Mouse (Mus musculus) forebrain, embryonic 14.5 days (tissue): ENCODE data around the gene Tanc2. TPM values are rescaled to one million over a fixed set of nuclear protein-coding genes. Genes with fewer than 3 reads are reported as not detected.

ENCODE experiments used
- ATAC-seq: fragments of 200-750 bp; cut with Nextera tagmentation; 2 replicates; pipeline ENCODE4 v1.8.0; 2017; ENCODE audit warnings: mild to moderate bottlenecking, moderate library complexity
- DNase-seq: peaks from one replicate; pipeline ENCODE4 v3.0.0-alpha.2; 2015; ENCODE audit warnings: low spot score
- H3K27ac ChIP-seq: fragments of 300-500 bp; sonication (generic); 2 replicates; pipeline ENCODE4 v1.5.1; 2014; ENCODE audit warnings: low read depth, mild to moderate bottlenecking, control low read depth, low read length, moderate library complexity
- H3K27me3 ChIP-seq: fragments of 300-500 bp; sonication (generic); replicated peaks from 2 replicates; pipeline ENCODE4 v1.6.1; 2014; ENCODE audit warnings: low read length, control low read depth, mixed read lengths; ENCODE audit not compliant: control insufficient read depth, insufficient read depth
- H3K36me3 ChIP-seq: fragments of 300-500 bp; sonication (generic); 2 replicates; pipeline ENCODE4 v1.6.1; 2014; ENCODE audit warnings: low read length, control low read depth; ENCODE audit not compliant: control insufficient read depth, insufficient read depth
- H3K4me1 ChIP-seq: fragments of 300-500 bp; sonication (generic); 2 replicates; pipeline ENCODE4 v1.6.1; 2014; ENCODE audit warnings: antibody characterized with exemption, low read length, control low read depth; ENCODE audit not compliant: control insufficient read depth, insufficient read depth
- H3K4me2 ChIP-seq: fragments of 300-500 bp; sonication (generic); 2 replicates; pipeline ENCODE4 v1.6.1; 2014; ENCODE audit warnings: mild to moderate bottlenecking, control low read depth, low read length
- H3K4me3 ChIP-seq: fragments of 300-500 bp; sonication (generic); 2 replicates; pipeline ENCODE4 v1.5.1; 2014; ENCODE audit warnings: low read depth, low read length, control low read depth
- H3K9ac ChIP-seq: fragments of 300-500 bp; sonication (generic); 2 replicates; pipeline ENCODE4 v1.6.1; 2014; ENCODE audit warnings: mild to moderate bottlenecking, low read length, control low read depth, moderate library complexity
- H3K9me3 ChIP-seq: fragments of 300-500 bp; sonication (generic); replicated peaks from 2 replicates; pipeline ENCODE4 v1.6.1; 2016; ENCODE audit warnings: low read length, control low read depth, mixed read lengths; ENCODE audit not compliant: control insufficient read depth
- WGBS: fragments of 180-500 bp; shearing (Covaris S2); extraction: QIAGEN DNeasy Blood & Tissue Kit; methylation state at CpG from one replicate; pipeline ENCODE4 v1.1.7; 2014; 5-methylcytosine and 5-hydroxymethylcytosine counted together
- polyA plus RNA-seq: library from polyadenylated mRNA; unstranded; fragments of >200 nt; fragmentation: Nextera tagmentation; extraction: Ambion mirVana; gene quantifications from 2 replicates; pipeline ENCODE4 v1.2.1, GENCODE M21; 2014

Gene Tanc2
- polyA plus RNA-seq, 1 experiment from 2014 or later: 20.8 TPM

GRCm38 (mm10) chr11:105589231-105589876, 432 bp upstream of the Tanc2 start:
- Histone ChIP-seq H3K9ac (peak overlapping the region; percentile 95), H3K27ac (peak overlapping the region; percentile 97), H3K4me3 (peak overlapping the region; percentile 92), H3K4me1 (no peaks in the 10 kb centered on the region), H3K27me3 (no peaks in the 10 kb centered on the region), H3K4me2 (peak overlapping the region; percentile 70), H3K36me3 (no peaks in the 10 kb centered on the region), H3K9me3 (no peaks in the 10 kb centered on the region)
- DNase-seq (peak; percentile 95), ATAC-seq (peak; percentile 90)
- under 1% methylated on average over 48 of the region's 70 CpGs for WGBS

DNA sequence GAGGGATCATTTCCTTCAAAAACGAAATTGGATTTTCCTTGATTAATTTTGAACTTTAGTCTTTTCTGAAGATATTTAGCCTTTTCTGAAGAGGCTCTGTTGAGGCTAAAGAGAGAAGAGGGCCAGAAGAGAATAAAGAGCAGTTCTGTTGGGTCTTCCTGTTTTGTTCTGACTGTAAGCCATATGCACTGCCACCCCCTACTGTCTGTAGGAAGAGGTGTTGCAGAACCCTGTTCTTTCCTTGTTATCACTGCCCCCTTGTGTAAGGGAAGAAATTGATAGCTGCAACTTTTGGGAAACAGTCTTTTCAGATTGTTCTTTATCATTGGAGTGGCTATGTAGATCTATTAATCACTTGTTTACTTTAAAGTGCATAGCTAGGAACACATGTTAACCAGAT, 2.1 kb downstream of the Tanc2 start:
- ATAC-seq (0 out of 2 replicates have a peak, but pooled peaks have one; percentile 33), DNase-seq (peak; percentile 91)
- H3K4me1 ChIP-seq: no peaks in the 10 kb centered on the region
- H3K9ac ChIP-seq: no peak overlapping the region; the same call in 1 of the 2 replicates
- WGBS: 34% methylated on average over 1 of the region's 1 CpGs
- H3K27me3 ChIP-seq: no peaks in the 10 kb centered on the region
- peak overlapping the region; percentile 70 for H3K4me2 ChIP-seq
- peak overlapping the region; percentile 92; the same call in 1 of the 2 replicates for H3K4me3 ChIP-seq
- no peaks in the 10 kb centered on the region for H3K36me3 ChIP-seq
- H3K27ac ChIP-seq: no peak overlapping the region
- no peaks in the 10 kb centered on the region for H3K9me3 ChIP-seq

DNA sequence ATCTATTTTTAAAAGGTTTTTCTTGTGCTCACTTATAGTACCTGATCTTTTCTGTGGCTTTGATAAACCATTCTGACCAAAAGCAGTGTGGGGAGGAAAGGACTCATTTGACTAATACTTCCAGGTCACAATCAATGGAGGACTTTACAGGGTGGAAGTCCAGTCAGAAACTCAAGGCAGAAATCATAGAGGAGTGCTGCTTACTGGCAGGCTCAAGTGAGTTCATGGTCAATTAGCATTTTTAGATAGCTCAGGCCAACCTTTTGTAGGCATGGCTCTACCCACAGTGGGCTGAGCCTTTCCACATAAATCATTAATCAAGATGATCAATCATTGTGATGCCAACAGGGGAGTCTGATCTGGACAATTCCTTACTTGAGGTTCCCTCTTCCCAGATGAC, 12.4 kb downstream of the Tanc2 start:
- ATAC-seq (no peak), DNase-seq (no peak)
- no peaks in the 10 kb centered on the region for H3K9me3 ChIP-seq
- no peak overlapping the region for H3K4me2 ChIP-seq
- H3K27ac ChIP-seq: no peak overlapping the region
- no peaks in the 10 kb centered on the region for H3K4me1 ChIP-seq
- no peaks in the 10 kb centered on the region for H3K36me3 ChIP-seq
- no peaks in the 10 kb centered on the region for H3K27me3 ChIP-seq
- no peak overlapping the region for H3K4me3 ChIP-seq
- no peak overlapping the region for H3K9ac ChIP-seq

- ATAC-seq: no peak
- Histone ChIP-seq H3K27ac (no peak overlapping the region), H3K27me3 (no peaks in the 10 kb centered on the region), H3K4me1 (no peaks in the 10 kb centered on the region), H3K4me3 (no peak overlapping the region), H3K4me2 (no peak overlapping the region), H3K9me3 (no peaks in the 10 kb centered on the region), H3K9ac (no peak overlapping the region), H3K36me3 (no peaks in the 10 kb centered on the region)
- WGBS: 98% methylated on average over 1 of the region's 1 CpGs
- no peak for DNase-seq
Observed at GRCm38 (mm10) chr11:105626201-105626600, 36.4 kb downstream of the Tanc2 start.

GRCm38 (mm10) chr11:105643995-105644394, 54.2 kb downstream of the Tanc2 start:
- H3K27me3 ChIP-seq: no peaks in the 10 kb centered on the region
- ATAC-seq: no peak
- no peaks in the 10 kb centered on the region for H3K4me1 ChIP-seq
- no peaks in the 10 kb centered on the region for H3K9me3 ChIP-seq
- no peak overlapping the region for H3K4me3 ChIP-seq
- H3K36me3 ChIP-seq: no peaks in the 10 kb centered on the region
- H3K4me2 ChIP-seq: no peak overlapping the region
- H3K27ac ChIP-seq: no peak overlapping the region
- H3K9ac ChIP-seq: no peak overlapping the region
- DNase-seq: peak; percentile 5

DNA sequence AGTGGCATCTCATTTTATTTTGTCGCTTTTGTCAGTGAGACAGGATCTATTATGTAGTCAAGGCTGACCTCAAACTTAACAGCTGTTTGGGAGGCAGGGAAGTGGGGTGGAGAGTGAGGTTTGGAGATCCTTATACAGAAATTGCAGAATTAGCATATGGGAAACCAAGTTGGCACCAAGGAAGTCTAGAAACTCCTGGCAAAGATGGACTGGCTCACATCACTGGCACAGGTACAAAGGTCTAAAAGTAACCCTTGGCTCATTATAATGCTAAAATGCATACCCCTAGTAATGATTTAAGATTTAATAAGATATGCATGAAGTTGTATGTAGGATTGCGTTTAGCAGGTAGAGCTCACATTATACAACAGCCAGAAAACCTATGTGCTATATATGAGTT, 58.2 kb downstream of the Tanc2 start:
- Histone ChIP-seq H3K4me1 (no peaks in the 10 kb centered on the region), H3K27me3 (no peaks in the 10 kb centered on the region), H3K9ac (no peak overlapping the region), H3K4me2 (no peak overlapping the region), H3K36me3 (no peaks in the 10 kb centered on the region), H3K9me3 (no peaks in the 10 kb centered on the region), H3K27ac (no peak overlapping the region), H3K4me3 (no peak overlapping the region)
- ATAC-seq (no peak), DNase-seq (no peak)
- WGBS: 97% methylated on average over 2 of the region's 2 CpGs

GRCm38 (mm10) chr11:105654616-105655015, 64.8 kb downstream of the Tanc2 start:
- no peak overlapping the region for H3K9ac ChIP-seq
- DNase-seq (no peak), ATAC-seq (no peak)
- no peaks in the 10 kb centered on the region for H3K27me3 ChIP-seq
- H3K4me1 ChIP-seq: no peaks in the 10 kb centered on the region
- no peaks in the 10 kb centered on the region for H3K36me3 ChIP-seq
- no peak overlapping the region for H3K4me2 ChIP-seq
- WGBS: 89% methylated on average over 2 of the region's 2 CpGs
- no peak overlapping the region for H3K4me3 ChIP-seq
- H3K9me3 ChIP-seq: no peaks in the 10 kb centered on the region
- H3K27ac ChIP-seq: no peak overlapping the region

DNA sequence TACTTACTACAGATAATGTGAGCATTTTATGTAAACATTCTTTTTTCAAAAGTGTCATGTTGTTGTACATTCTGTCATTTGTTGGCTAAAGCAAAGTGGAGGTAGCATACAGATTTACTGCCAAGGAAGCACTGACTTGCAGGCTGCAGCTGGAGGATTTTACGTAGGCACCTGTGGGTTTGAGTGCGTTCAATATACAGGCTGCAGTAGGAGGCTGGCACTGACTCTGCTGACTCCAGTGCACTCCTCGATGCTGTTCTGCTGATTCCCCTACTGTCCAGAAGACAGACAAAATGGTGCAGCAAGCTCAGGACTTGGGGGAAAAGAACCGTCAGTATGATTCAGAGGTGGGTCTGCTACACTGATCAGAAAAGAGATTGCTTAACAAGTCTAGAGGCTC, 65.5 kb downstream of the Tanc2 start:
- H3K4me1 ChIP-seq: no peaks in the 10 kb centered on the region
- ATAC-seq: no peak

DNA sequence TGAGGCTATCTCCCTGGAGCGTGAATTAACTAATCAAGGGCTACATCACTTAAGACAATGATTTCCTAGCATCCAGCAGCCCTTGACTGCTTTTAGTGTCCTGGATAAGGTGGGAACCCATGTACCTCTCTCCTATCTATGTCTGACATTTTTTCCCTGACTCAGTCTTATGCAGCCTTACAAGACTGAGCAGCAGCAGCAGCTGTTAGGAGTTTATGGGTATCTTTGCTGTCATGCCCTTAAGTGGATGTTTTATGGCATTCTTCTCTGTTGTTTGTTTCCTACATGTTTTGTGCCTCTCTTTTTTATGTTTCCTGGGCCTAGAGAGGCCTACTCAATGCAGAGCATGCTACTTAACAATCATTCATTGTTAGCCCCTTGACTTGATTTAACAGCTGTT, 78.1 kb downstream of the Tanc2 start:
- H3K27me3 ChIP-seq: no peaks in the 10 kb centered on the region
- H3K27ac ChIP-seq: no peak overlapping the region
- H3K4me1 ChIP-seq: no peaks in the 10 kb centered on the region
- no peaks in the 10 kb centered on the region for H3K36me3 ChIP-seq
- WGBS: 78% methylated on average over 1 of the region's 1 CpGs
- no peak overlapping the region for H3K9ac ChIP-seq
- no peaks in the 10 kb centered on the region for H3K9me3 ChIP-seq
- DNase-seq (no peak), ATAC-seq (no peak)
- H3K4me2 ChIP-seq: no peak overlapping the region
- H3K4me3 ChIP-seq: no peak overlapping the region

More for the DNA sequence above, 65.5 kb downstream of the Tanc2 start:
- no peaks in the 10 kb centered on the region for H3K27me3 ChIP-seq
- WGBS: 81% methylated on average over 4 of the region's 4 CpGs
- no peaks in the 10 kb centered on the region for H3K36me3 ChIP-seq
- H3K27ac ChIP-seq: no peak overlapping the region
- H3K4me3 ChIP-seq: no peak overlapping the region
- H3K4me2 ChIP-seq: no peak overlapping the region
- H3K9ac ChIP-seq: no peak overlapping the region
- DNase-seq: no peak
- H3K9me3 ChIP-seq: no peaks in the 10 kb centered on the region
